Mouse (Mus musculus): ENCODE measurements at regions not wholly inside any gene's neighbourhood (a gene's known extent, or its start where the extent isn't known, plus 50 kb on each side); places are given as distances from the start of the nearest gene placed in this dataset.

DNA sequence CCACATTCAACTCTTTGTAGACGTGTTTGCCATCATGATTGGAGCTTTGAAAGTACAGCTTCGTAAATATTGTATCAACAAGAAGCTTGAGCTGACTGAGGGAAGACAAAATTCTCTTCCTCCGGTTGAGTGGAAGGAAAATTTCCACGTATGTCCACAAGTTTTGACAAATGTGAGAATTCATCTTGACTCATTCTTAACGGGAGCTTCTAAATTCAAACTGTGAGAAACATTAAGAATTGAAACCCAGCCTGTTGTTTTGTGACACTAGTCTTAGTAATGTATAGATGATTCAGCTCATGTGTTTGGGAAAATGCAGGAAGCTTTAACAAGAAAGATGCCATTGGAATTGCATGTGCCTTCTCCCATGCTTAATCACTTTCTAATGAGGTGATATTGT lies 68.9 kb downstream of the Rbm43 start:
- Histone ChIP-seq H3K9me3 (replicated peaks) (no peaks in the 10 kb centered on the region), H3K36me3 (no peaks in the 10 kb centered on the region), H3K27me3 (no peaks in the 10 kb centered on the region), H3K27ac (no peak overlapping the region), H3K4me2 (no peak overlapping the region), H3K4me1 (replicated peaks) (no peaks in the 10 kb centered on the region), H3K9ac (no peak overlapping the region), H3K4me3 (no peak overlapping the region)
- no peak for ATAC-seq (replicated peaks; ENCODE audit: insufficient number of reproducible peaks, insufficient read depth, low FRiP score, low read depth)
- 74% methylated on average over 5 of the region's 5 CpGs for WGBS

DNA sequence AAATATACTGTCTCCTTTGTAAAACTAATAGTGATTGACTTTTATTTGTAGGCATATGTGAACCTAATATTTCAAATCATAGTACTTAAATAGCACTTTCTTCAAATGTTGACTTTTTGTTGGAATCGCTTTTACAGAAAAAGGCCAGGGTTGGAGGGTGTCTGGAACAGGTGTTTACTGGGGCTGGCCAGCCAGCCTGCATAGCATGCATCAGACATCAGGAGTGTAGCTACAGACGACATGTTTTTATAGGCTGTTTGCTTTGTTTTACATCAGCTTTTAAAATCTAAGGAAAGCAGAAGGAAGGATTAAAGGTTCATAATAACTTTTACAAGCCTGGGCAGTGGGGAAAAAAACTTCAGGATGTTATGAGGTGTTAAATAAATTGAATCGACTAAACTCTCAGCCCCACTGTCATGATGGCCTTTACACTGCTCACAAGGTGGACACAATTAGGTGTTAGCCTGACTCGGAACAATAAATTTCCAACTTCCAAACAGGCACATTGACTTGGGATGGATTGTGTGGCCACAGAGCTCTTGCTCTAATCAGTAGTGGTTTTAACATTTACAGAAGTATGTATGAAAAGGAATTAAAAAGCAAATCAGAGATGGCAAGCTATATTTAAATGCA lies 66.0 kb downstream of the Rbm43 start:
- no peaks in the 10 kb centered on the region for H3K4me1 ChIP-seq (replicated peaks)
- H3K27ac ChIP-seq: no peak overlapping the region
- no peak overlapping the region for H3K4me2 ChIP-seq
- no peak overlapping the region for H3K4me3 ChIP-seq
- H3K36me3 ChIP-seq: no peaks in the 10 kb centered on the region
- no peak overlapping the region for H3K9ac ChIP-seq
- H3K9me3 ChIP-seq (replicated peaks): no peaks in the 10 kb centered on the region
- ATAC-seq (replicated peaks; ENCODE audit: insufficient number of reproducible peaks, insufficient read depth, low FRiP score, low read depth): no peak
- WGBS: 77% methylated on average over 4 of the region's 4 CpGs
- no peaks in the 10 kb centered on the region for H3K27me3 ChIP-seq

DNA sequence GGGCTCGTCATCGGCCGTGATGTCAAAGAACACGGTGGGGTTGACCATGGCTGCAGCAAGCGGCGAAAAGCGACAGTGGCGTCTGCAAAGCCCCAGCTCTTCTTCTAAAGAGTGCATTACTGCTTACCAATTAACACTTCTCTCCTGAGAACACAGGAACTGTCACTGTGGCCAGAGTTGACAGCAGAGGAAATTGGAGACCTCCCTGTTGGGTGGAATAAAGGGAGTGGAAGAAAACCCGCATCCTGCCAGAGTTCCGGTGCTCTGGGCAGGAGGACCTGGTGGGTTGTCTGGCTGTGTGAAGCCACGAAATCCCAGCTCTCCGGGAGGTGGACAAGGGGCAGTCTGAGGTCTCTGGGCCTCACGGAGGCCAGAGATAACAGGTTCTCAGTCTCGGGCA lies 63.4 kb downstream of the Rbm43 start:
- Histone ChIP-seq H3K4me3 (no peak overlapping the region), H3K4me1 (replicated peaks) (no peaks in the 10 kb centered on the region), H3K4me2 (no peak overlapping the region), H3K9ac (no peak overlapping the region), H3K9me3 (replicated peaks) (no peaks in the 10 kb centered on the region), H3K36me3 (no peaks in the 10 kb centered on the region), H3K27me3 (no peaks in the 10 kb centered on the region), H3K27ac (no peak overlapping the region)
- 73% methylated on average over 14 of the region's 14 CpGs for WGBS
- ATAC-seq (replicated peaks; ENCODE audit: insufficient number of reproducible peaks, insufficient read depth, low FRiP score, low read depth): no peak

Measured in heart, embryonic 15.5 days (tissue).